Mouse (Mus musculus) stomach, embryonic 16.5 days (tissue): ENCODE results near the gene Chchd6. TPM values are rescaled to one million over a fixed set of nuclear protein-coding genes. Genes with fewer than 3 reads are reported as not detected.

ENCODE experiments used
- ATAC-seq: fragments of 200-750 bp; cut with Nextera tagmentation; 2 replicates; pipeline ENCODE4 v1.8.0; 2017; ENCODE audit warnings: moderate number of reproducible peaks, moderate TSS enrichment; ENCODE audit not compliant: insufficient read depth, low FRiP score
- H3K27ac ChIP-seq: fragments of 300-500 bp; sonication (generic); 2 replicates; pipeline ENCODE4 v1.5.1; 2014; ENCODE audit warnings: low read length
- H3K27me3 ChIP-seq: fragments of 300-500 bp; sonication (generic); 2 replicates; pipeline ENCODE4 v1.6.1; 2014; ENCODE audit warnings: low read length, control low read depth, mixed read lengths; ENCODE audit not compliant: control insufficient read depth, insufficient read depth
- H3K36me3 ChIP-seq: fragments of 300-500 bp; sonication (generic); 2 replicates; pipeline ENCODE4 v1.6.1; 2014; ENCODE audit warnings: low read length; ENCODE audit not compliant: control insufficient read depth, insufficient read depth
- H3K4me1 ChIP-seq: fragments of 300-500 bp; sonication (generic); 2 replicates; pipeline ENCODE4 v1.6.1; 2014; ENCODE audit warnings: low read length, control low read depth, mixed read lengths; ENCODE audit not compliant: control insufficient read depth, insufficient read depth
- H3K4me2 ChIP-seq: fragments of 300-500 bp; sonication (generic); 2 replicates; pipeline ENCODE4 v1.6.1; 2014; ENCODE audit warnings: low read depth, low read length, mixed read lengths
- H3K4me3 ChIP-seq: fragments of 300-500 bp; sonication (generic); replicated peaks from 2 replicates; pipeline ENCODE4 v1.5.1; 2014; ENCODE audit warnings: mild to moderate bottlenecking, low read length
- H3K9ac ChIP-seq: fragments of 300-500 bp; sonication (generic); 2 replicates; pipeline ENCODE4 v1.6.1; 2014; ENCODE audit warnings: low read length
- H3K9me3 ChIP-seq: fragments of 300-500 bp; sonication (generic); replicated peaks from 2 replicates; pipeline ENCODE4 v1.6.1; 2016; ENCODE audit warnings: low read length, control low read depth; ENCODE audit not compliant: control insufficient read depth
- WGBS: fragments of 180-500 bp; shearing (Covaris S2); extraction: QIAGEN DNeasy Blood & Tissue Kit; methylation state at CpG from one replicate; pipeline ENCODE4 v1.1.7; 2014; 5-methylcytosine and 5-hydroxymethylcytosine counted together
- polyA plus RNA-seq: library from polyadenylated mRNA; unstranded; fragments of >200 nt; fragmentation: Nextera tagmentation; extraction: Ambion mirVana; gene quantifications from 2 replicates; pipeline ENCODE4 v1.2.1, GENCODE M21; 2015

The Chchd6 gene
- polyA plus RNA-seq, 1 experiment from 2014 or later, result 38.0 TPM

- H3K4me1 ChIP-seq, result no peaks in the 10 kb centered on the region
- H3K9ac ChIP-seq, result no peak overlapping the region
- no peak overlapping the region for H3K4me2 ChIP-seq
- 81% methylated on average over 6 of the region's 6 CpGs for WGBS
- H3K4me3 ChIP-seq, result no peak overlapping the region
- no peaks in the 10 kb centered on the region for H3K27me3 ChIP-seq
- no peak overlapping the region for H3K27ac ChIP-seq
- H3K9me3 ChIP-seq, result no peaks in the 10 kb centered on the region
- no peak for ATAC-seq
- no peaks in the 10 kb centered on the region for H3K36me3 ChIP-seq
Observed at GRCm38 (mm10) chr6:89552321-89553011, 43.0 kb downstream of the Chchd6 start.

GRCm38 (mm10) chr6:89549157-89549556 is 46.3 kb downstream of the Chchd6 start:
- Histone ChIP-seq H3K36me3 (no peaks in the 10 kb centered on the region), H3K27ac (no peak overlapping the region), H3K4me1 (no peaks in the 10 kb centered on the region), H3K9me3 (no peaks in the 10 kb centered on the region), H3K9ac (no peak overlapping the region), H3K27me3 (no peaks in the 10 kb centered on the region), H3K4me2 (no peak overlapping the region), H3K4me3 (no peak overlapping the region)
- WGBS, result 42% methylated on average over 3 of the region's 3 CpGs
- no peak for ATAC-seq

- H3K4me3 ChIP-seq, result no peak overlapping the region
- H3K27me3 ChIP-seq, result no peaks in the 10 kb centered on the region
- WGBS, result 71% methylated on average over 3 of the region's 3 CpGs
- no peaks in the 10 kb centered on the region for H3K4me1 ChIP-seq
- no peaks in the 10 kb centered on the region for H3K9me3 ChIP-seq
- ATAC-seq, result no peak
- no peaks in the 10 kb centered on the region for H3K36me3 ChIP-seq
- no peak overlapping the region for H3K27ac ChIP-seq
- H3K9ac ChIP-seq, result no peak overlapping the region
- H3K4me2 ChIP-seq, result no peak overlapping the region
Observed at GRCm38 (mm10) chr6:89547951-89548350, 47.5 kb downstream of the Chchd6 start.

GRCm38 (mm10) chr6:89538102-89538751 is 57.2 kb downstream of the Chchd6 start:
- 87% methylated on average over 1 of the region's 1 CpGs for WGBS
- Histone ChIP-seq H3K27ac (no peak overlapping the region), H3K9me3 (no peaks in the 10 kb centered on the region), H3K4me3 (no peak overlapping the region), H3K9ac (no peak overlapping the region), H3K36me3 (no peaks in the 10 kb centered on the region), H3K4me1 (no peaks in the 10 kb centered on the region), H3K4me2 (no peak overlapping the region), H3K27me3 (no peaks in the 10 kb centered on the region)
- ATAC-seq, result no peak

GRCm38 (mm10) chr6:89535626-89536225 is 59.7 kb downstream of the Chchd6 start:
- Histone ChIP-seq H3K36me3 (no peaks in the 10 kb centered on the region), H3K27me3 (no peaks in the 10 kb centered on the region), H3K9ac (no peak overlapping the region), H3K9me3 (no peaks in the 10 kb centered on the region), H3K27ac (no peak overlapping the region), H3K4me2 (no peak overlapping the region), H3K4me1 (no peaks in the 10 kb centered on the region), H3K4me3 (no peak overlapping the region)
- ATAC-seq, result no peak
- WGBS, result 54% methylated on average over 1 of the region's 1 CpGs

- 81% methylated on average over 2 of the region's 2 CpGs for WGBS
- H3K4me2 ChIP-seq, result no peak overlapping the region
- H3K4me3 ChIP-seq, result no peak overlapping the region
- H3K9ac ChIP-seq, result no peak overlapping the region
- no peaks in the 10 kb centered on the region for H3K4me1 ChIP-seq
- H3K36me3 ChIP-seq, result no peaks in the 10 kb centered on the region
- no peak for ATAC-seq
- no peaks in the 10 kb centered on the region for H3K27me3 ChIP-seq
- no peak overlapping the region for H3K27ac ChIP-seq
- no peaks in the 10 kb centered on the region for H3K9me3 ChIP-seq
Observed at GRCm38 (mm10) chr6:89524766-89525165, 70.7 kb downstream of the Chchd6 start.

- H3K27ac ChIP-seq, result no peak overlapping the region
- no peak overlapping the region for H3K4me3 ChIP-seq
- H3K27me3 ChIP-seq, result no peaks in the 10 kb centered on the region
- no peak overlapping the region for H3K4me2 ChIP-seq
- no peaks in the 10 kb centered on the region for H3K4me1 ChIP-seq
- H3K36me3 ChIP-seq, result no peaks in the 10 kb centered on the region
- no peaks in the 10 kb centered on the region for H3K9me3 ChIP-seq
- ATAC-seq, result no peak
- H3K9ac ChIP-seq, result no peak overlapping the region
Observed at GRCm38 (mm10) chr6:89510154-89510553, 85.3 kb downstream of the Chchd6 start.

- H3K9ac ChIP-seq, result no peak overlapping the region
- no peak for ATAC-seq
- H3K9me3 ChIP-seq, result no peaks in the 10 kb centered on the region
- no peak overlapping the region for H3K4me3 ChIP-seq
- H3K4me1 ChIP-seq, result no peaks in the 10 kb centered on the region
- H3K36me3 ChIP-seq, result no peaks in the 10 kb centered on the region
- H3K4me2 ChIP-seq, result no peak overlapping the region
- WGBS, result 63% methylated on average over 2 of the region's 2 CpGs
- H3K27me3 ChIP-seq, result no peaks in the 10 kb centered on the region
- no peak overlapping the region for H3K27ac ChIP-seq
Observed at GRCm38 (mm10) chr6:89508725-89509124, 86.7 kb downstream of the Chchd6 start.

- Histone ChIP-seq H3K4me3 (no peak overlapping the region), H3K4me2 (no peak overlapping the region), H3K27ac (no peak overlapping the region), H3K27me3 (no peaks in the 10 kb centered on the region), H3K4me1 (no peaks in the 10 kb centered on the region), H3K9me3 (no peaks in the 10 kb centered on the region), H3K36me3 (no peaks in the 10 kb centered on the region), H3K9ac (no peak overlapping the region)
- ATAC-seq, result no peak
Observed at GRCm38 (mm10) chr6:89508263-89508662, 87.2 kb downstream of the Chchd6 start.
